Mouse (Mus musculus) forebrain, postnatal 0 days (tissue): ENCODE data around the gene Coro2a. TPM values are rescaled to one million over a fixed set of nuclear protein-coding genes. Genes with fewer than 3 reads are reported as not detected.

Experiments
- ATAC-seq: fragments of 200-750 bp; cut with Nextera tagmentation; 2 replicates; pipeline ENCODE4 v1.8.0; 2017; ENCODE audit warnings: mild to moderate bottlenecking, moderate library complexity
- DNase-seq: peaks from one replicate; pipeline ENCODE4 v3.0.0-alpha.2; 2015
- H3K27ac ChIP-seq: fragments of 300-500 bp; sonication (generic); 2 replicates; pipeline ENCODE4 v1.5.1; 2014; ENCODE audit warnings: low read depth, mild to moderate bottlenecking, antibody characterized with exemption, low read length, moderate library complexity, mixed read lengths
- H3K27me3 ChIP-seq: fragments of 300-500 bp; sonication (generic); 2 replicates; pipeline ENCODE4 v1.6.1; 2014; ENCODE audit warnings: mild to moderate bottlenecking, low read length, mixed read lengths; ENCODE audit not compliant: insufficient read depth
- H3K36me3 ChIP-seq: fragments of 300-500 bp; sonication (generic); 2 replicates; pipeline ENCODE4 v1.6.1; 2014; ENCODE audit warnings: mild to moderate bottlenecking, moderate library complexity; ENCODE audit not compliant: insufficient read depth
- H3K4me1 ChIP-seq: fragments of 300-500 bp; sonication (generic); 2 replicates; pipeline ENCODE4 v1.6.1; 2014; ENCODE audit warnings: antibody characterized with exemption; ENCODE audit not compliant: insufficient read depth
- H3K4me2 ChIP-seq: fragments of 300-500 bp; sonication (generic); 2 replicates; pipeline ENCODE4 v1.6.1; 2014; ENCODE audit warnings: low read depth, mild to moderate bottlenecking, moderate library complexity
- H3K4me3 ChIP-seq: fragments of 300-500 bp; sonication (generic); 2 replicates; pipeline ENCODE4 v1.5.1; 2014; ENCODE audit warnings: low read depth, low read length, mixed read lengths
- H3K9ac ChIP-seq: fragments of 300-500 bp; sonication (generic); 2 replicates; pipeline ENCODE4 v1.6.1; 2014; ENCODE audit warnings: mild to moderate bottlenecking
- H3K9me3 ChIP-seq: fragments of 300-500 bp; sonication (generic); 2 replicates; pipeline ENCODE4 v1.6.1; 2016; ENCODE audit warnings: low read length
- CTCF ChIP-seq: sonication (generic); IDR thresholded peaks from 2 replicates; pipeline ENCODE4 v1.5.1; 2016; ENCODE audit warnings: antibody characterized with exemption, control low read depth, low read depth
- WGBS: fragments of 180-500 bp; shearing (Covaris S2); extraction: QIAGEN DNeasy Blood & Tissue Kit; methylation state at CpG from one replicate; pipeline ENCODE4 v1.1.7; 2014; 5-methylcytosine and 5-hydroxymethylcytosine counted together
- polyA plus RNA-seq: library from polyadenylated mRNA; unstranded; fragments of >200 nt; fragmentation: Nextera tagmentation; extraction: Ambion mirVana; gene quantifications from 2 replicates; pipeline ENCODE4 v1.2.1, GENCODE M21; 2015
- total RNA-seq: library from RNA; depleted of rRNA; stranded (reverse); fragments of >200 nt; gene quantifications from 2 replicates; pipeline ENCODE4 v1.2.3, GENCODE M21; 2014

The Coro2a gene
- total and polyA plus RNA-seq, 2 experiments from 2014 or later, result 7.5 to 20.6 TPM

DNA sequence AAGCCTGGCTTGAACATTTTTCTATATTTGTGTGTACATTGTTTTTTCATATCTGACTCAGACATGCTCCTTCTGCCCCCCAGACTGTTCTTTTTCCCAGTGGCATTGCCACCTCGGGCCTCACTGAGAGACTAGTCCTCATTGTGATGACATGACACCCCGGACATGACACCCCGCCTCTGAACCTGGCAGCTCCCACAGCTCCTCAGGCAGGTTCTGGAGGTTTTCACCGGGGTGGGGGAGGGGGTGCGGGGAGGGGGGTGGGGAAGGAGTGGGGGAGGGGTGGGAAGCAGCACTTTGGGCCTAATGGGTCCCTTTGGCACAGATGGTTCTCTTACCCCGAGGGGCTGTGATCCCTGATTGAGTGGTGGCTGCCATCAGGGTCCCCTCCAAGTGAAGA, 8.5 kb downstream of the Coro2a start:
- 64% methylated on average over 6 of the region's 6 CpGs for WGBS
- H3K27me3 ChIP-seq, result no peaks in the 10 kb centered on the region
- H3K4me2 ChIP-seq, result no peak overlapping the region
- H3K4me1 ChIP-seq, result no peaks in the 10 kb centered on the region
- TF ChIP-seq CTCF, result no peak
- no peak for DNase-seq
- H3K4me3 ChIP-seq, result no peak overlapping the region
- H3K27ac ChIP-seq, result no peak overlapping the region
- no peak overlapping the region for H3K9ac ChIP-seq
- ATAC-seq, result no peak
- H3K36me3 ChIP-seq, result no peaks in the 10 kb centered on the region
- H3K9me3 ChIP-seq, result no peaks in the 10 kb centered on the region

DNA sequence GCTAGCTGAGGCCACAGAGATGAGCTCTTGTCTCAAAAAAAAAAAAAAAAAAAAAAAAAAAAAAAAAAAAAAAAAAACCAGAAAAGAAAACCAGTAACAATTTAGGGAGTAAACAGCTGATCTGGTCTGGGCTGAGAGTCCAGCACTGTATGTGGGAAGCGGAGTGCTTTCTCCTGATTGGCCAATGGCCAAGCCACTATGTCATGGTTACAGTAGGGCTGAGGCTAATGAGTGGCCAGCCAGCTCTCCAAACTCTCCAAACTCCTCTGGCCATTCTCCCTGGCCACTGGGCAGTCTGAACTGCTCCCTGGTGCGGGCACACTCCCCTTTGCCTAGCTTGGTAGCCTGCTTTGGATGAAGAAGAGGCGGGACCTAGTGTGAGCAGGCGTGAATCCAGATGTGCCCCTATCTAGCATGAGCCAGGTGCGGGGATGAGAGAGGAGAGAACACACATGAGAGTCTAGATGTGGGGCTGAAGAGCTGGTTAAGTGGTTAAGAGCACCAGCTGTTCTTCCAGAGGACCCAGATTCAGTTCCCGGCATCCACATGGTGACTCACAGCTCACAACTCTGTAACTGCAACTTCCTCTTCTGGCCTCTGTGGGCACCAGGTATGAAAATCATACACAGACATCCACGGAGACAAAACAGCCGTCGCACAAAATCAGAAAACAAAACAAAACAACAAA, 10.0 kb downstream of the Coro2a start:
- no peak for TF ChIP-seq CTCF
- 90% methylated on average over 9 of the region's 9 CpGs for WGBS
- DNase-seq, result no peak

DNA sequence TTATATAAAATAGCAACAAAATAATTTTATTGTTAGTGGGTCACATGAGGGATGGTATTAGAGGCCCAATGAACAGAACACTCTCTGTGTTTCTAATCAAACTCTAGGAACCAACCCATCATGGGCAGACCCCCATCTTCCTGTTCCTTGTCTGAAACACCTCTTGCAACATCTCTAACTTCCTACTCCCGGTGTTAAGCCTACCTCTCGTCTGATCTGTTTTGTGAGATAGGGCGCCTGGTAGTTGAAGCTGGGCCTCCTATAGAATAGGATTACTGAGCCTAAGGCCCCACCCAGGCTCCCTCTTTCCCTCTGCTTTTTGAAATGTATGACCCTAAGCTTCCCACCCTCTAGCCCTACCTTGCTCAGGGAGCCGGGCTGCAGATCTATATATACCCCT, 11.2 kb downstream of the Coro2a start:
- WGBS, result 73% methylated on average over 4 of the region's 4 CpGs
- no peak for TF ChIP-seq CTCF

More for the DNA sequence above, 10.0 kb downstream of the Coro2a start:
- Histone ChIP-seq H3K4me1 (no peaks in the 10 kb centered on the region), H3K27ac (no peak overlapping the region), H3K4me3 (no peak overlapping the region), H3K27me3 (no peaks in the 10 kb centered on the region), H3K4me2 (no peak overlapping the region), H3K9me3 (no peaks in the 10 kb centered on the region), H3K9ac (no peak overlapping the region), H3K36me3 (no peaks in the 10 kb centered on the region)
- no peak for ATAC-seq

DNA sequence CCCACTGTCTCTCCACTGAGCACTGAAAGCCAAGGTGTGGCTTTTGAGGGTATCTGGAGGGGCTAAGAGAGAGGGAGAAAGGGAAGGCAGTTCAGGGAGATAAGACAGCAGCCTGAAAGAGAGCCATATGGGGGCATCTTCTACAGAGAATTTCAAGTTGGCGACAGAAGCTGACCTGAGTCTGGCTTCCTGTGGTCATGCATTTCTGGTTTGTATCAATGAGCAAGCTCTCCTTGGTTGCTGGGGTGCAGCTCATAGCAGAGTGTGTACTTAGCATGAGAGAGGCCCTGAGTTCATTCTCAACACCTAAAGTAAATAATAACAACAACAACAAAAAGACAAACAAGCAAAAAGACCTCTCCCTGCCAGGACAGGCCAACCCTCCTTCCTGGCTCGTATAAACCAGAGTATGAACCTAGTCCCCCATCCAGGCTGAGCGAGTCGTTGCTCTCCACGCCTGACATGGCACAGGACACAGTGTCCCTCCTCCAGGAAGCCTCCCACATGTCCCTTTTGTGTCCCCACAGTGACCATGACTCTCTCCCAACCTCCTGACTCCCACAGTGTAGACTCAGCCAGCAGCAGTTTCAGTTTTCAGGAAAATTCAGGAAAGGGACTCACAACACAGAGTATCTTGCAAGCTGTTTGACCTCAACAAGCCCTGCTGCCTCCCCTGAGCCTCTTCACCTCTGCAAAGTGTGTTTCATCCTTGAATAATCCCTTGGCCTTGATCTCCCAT, 11.9 kb downstream of the Coro2a start:
- no peak overlapping the region for H3K4me2 ChIP-seq
- H3K27ac ChIP-seq, result no peak overlapping the region
- H3K4me3 ChIP-seq, result no peak overlapping the region
- DNase-seq (no peak), ATAC-seq (no peak)
- no peaks in the 10 kb centered on the region for H3K9me3 ChIP-seq
- no peaks in the 10 kb centered on the region for H3K27me3 ChIP-seq
- WGBS, result 82% methylated on average over 5 of the region's 5 CpGs
- no peak overlapping the region for H3K9ac ChIP-seq
- no peaks in the 10 kb centered on the region for H3K36me3 ChIP-seq
- no peaks in the 10 kb centered on the region for H3K4me1 ChIP-seq
- TF ChIP-seq CTCF, result no peak

More for the DNA sequence above, 11.2 kb downstream of the Coro2a start:
- no peak for DNase-seq
- Histone ChIP-seq H3K9me3 (no peaks in the 10 kb centered on the region), H3K4me3 (no peak overlapping the region), H3K36me3 (no peaks in the 10 kb centered on the region), H3K27ac (no peak overlapping the region), H3K4me1 (no peaks in the 10 kb centered on the region), H3K4me2 (no peak overlapping the region), H3K9ac (no peak overlapping the region), H3K27me3 (no peaks in the 10 kb centered on the region)
- no peak for ATAC-seq

DNA sequence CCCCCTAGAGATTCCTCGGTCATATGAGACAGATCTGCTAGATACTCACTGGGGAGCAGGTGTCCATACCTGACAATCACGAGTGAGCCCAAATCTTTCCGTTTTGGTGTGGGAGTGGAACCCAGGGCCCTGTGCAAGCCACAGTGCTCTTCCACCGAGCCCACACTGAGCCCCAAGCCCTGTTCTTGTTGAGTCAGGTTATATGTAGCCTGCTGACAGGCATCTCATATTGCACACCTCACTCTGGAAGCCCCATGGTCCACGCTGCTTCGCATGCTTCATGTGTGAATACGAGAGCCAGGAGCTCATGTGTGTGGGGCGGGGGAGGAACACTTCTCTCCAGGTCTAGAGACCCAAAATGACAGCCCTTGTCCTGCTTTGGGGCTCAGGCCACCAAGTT, 12.9 kb downstream of the Coro2a start:
- H3K4me1 ChIP-seq, result no peaks in the 10 kb centered on the region
- H3K9me3 ChIP-seq, result no peaks in the 10 kb centered on the region
- H3K27ac ChIP-seq, result no peak overlapping the region
- 87% methylated on average over 8 of the region's 8 CpGs for WGBS
- H3K9ac ChIP-seq, result no peak overlapping the region
- no peak overlapping the region for H3K4me2 ChIP-seq
- no peaks in the 10 kb centered on the region for H3K36me3 ChIP-seq
- no peak for ATAC-seq
- no peak overlapping the region for H3K4me3 ChIP-seq
- no peak for DNase-seq
- TF ChIP-seq CTCF, result no peak
- H3K27me3 ChIP-seq, result no peaks in the 10 kb centered on the region

DNA sequence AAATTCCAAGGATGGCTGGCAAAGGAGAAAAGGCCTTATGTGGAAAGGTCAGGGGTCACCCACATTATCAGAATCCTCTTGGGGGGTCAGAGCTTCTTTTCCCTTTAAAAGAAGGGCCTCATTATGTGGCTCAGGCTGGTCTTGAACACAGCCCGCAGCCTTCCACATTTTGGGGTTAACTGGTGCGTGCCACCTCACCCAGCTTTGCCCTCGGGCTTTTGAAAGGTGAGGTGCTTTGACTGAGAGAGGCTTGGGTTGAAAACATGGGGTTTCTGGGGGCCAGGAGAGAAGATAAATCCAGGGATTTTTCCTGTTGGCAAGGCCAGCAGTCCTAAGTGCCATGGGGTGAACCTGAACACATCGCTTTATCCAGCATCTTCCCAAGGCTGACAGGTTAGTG, 15.5 kb downstream of the Coro2a start:
- H3K4me2 ChIP-seq, result no peak overlapping the region
- no peak for DNase-seq
- no peak overlapping the region for H3K27ac ChIP-seq
- H3K36me3 ChIP-seq, result no peaks in the 10 kb centered on the region
- no peaks in the 10 kb centered on the region for H3K4me1 ChIP-seq
- no peak for ATAC-seq
- no peak overlapping the region for H3K4me3 ChIP-seq
- TF ChIP-seq CTCF, result no peak
- no peaks in the 10 kb centered on the region for H3K9me3 ChIP-seq
- no peak overlapping the region for H3K9ac ChIP-seq
- no peaks in the 10 kb centered on the region for H3K27me3 ChIP-seq
- 67% methylated on average over 4 of the region's 4 CpGs for WGBS

DNA sequence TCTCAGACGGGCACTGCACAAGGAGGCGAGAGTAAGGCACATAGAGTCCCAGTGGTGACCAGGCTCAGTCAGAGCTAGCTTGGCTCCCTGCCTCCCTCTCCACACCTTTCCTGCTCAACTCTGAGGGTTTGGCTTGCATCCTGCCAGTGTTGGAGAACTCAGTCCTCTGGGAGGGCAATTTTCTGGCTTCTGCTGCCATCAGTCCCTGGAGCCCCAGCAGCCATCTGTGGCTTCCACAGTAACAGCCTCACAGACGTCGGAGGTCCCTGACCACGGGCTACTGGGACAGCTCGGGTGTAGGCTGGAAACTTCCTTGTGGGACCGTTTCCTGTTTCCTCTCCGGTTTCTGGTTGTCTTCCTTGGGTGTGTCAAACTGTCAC, 16.2 kb downstream of the Coro2a start:
- DNase-seq (no peak), ATAC-seq (no peak)
- no peaks in the 10 kb centered on the region for H3K4me1 ChIP-seq
- no peak overlapping the region for H3K9ac ChIP-seq
- H3K4me3 ChIP-seq, result no peak overlapping the region
- H3K36me3 ChIP-seq, result no peaks in the 10 kb centered on the region
- no peak for TF ChIP-seq CTCF
- 84% methylated on average over 8 of the region's 8 CpGs for WGBS
- no peak overlapping the region for H3K27ac ChIP-seq
- H3K9me3 ChIP-seq, result no peaks in the 10 kb centered on the region; the same call in 1 of the 2 replicates
- H3K27me3 ChIP-seq, result no peaks in the 10 kb centered on the region
- no peak overlapping the region for H3K4me2 ChIP-seq
